Mouse (Mus musculus) limb, embryonic 11.5 days (tissue): ENCODE results near the gene Gm19935. TPM values are rescaled to one million over a fixed set of nuclear protein-coding genes. Genes with fewer than 3 reads are reported as not detected.

Source experiments
- ATAC-seq: fragments of 200-750 bp; cut with Nextera tagmentation; 2 replicates; pipeline ENCODE4 v1.8.0; 2017; ENCODE audit warnings: low read depth; ENCODE audit not compliant: insufficient number of reproducible peaks, low FRiP score, low TSS enrichment
- DNase-seq: peaks from one replicate; pipeline ENCODE4 v3.0.0-alpha.2; 2015; ENCODE audit warnings: low spot score
- H3K27ac ChIP-seq: fragments of 300-500 bp; sonication (generic); replicated peaks from 2 replicates; pipeline ENCODE4 v1.5.1; 2014; ENCODE audit warnings: low read depth, mild to moderate bottlenecking, low read length
- H3K27me3 ChIP-seq: fragments of 300-500 bp; sonication (generic); 2 replicates; pipeline ENCODE4 v1.6.1; 2014; ENCODE audit warnings: mild to moderate bottlenecking, low read length, mixed read lengths; ENCODE audit not compliant: control insufficient read depth, insufficient read depth
- H3K36me3 ChIP-seq: fragments of 300-500 bp; sonication (generic); 2 replicates; pipeline ENCODE4 v1.6.1; 2014; ENCODE audit warnings: mild to moderate bottlenecking, low read length, moderate library complexity, mixed read lengths; ENCODE audit not compliant: control insufficient read depth, insufficient read depth
- H3K4me1 ChIP-seq: fragments of 300-500 bp; sonication (generic); 2 replicates; pipeline ENCODE4 v1.6.1; 2014; ENCODE audit warnings: low read length, mixed read lengths; ENCODE audit not compliant: control insufficient read depth, insufficient read depth
- H3K4me2 ChIP-seq: fragments of 300-500 bp; sonication (generic); 2 replicates; pipeline ENCODE4 v1.6.1; 2014; ENCODE audit warnings: low read depth, mild to moderate bottlenecking, moderate library complexity; ENCODE audit not compliant: severe bottlenecking
- H3K4me3 ChIP-seq: fragments of 300-500 bp; sonication (generic); 2 replicates; pipeline ENCODE4 v1.5.1; 2014; ENCODE audit warnings: low read depth, low read length
- H3K9ac ChIP-seq: fragments of 300-500 bp; sonication (generic); 2 replicates; pipeline ENCODE4 v1.6.1; 2014; ENCODE audit warnings: mild to moderate bottlenecking, low read length
- H3K9me3 ChIP-seq: fragments of 300-500 bp; sonication (generic); 2 replicates; pipeline ENCODE4 v1.6.1; 2016; ENCODE audit warnings: low read length; ENCODE audit not compliant: control insufficient read depth
- WGBS: fragments of 180-500 bp; shearing (Covaris S2); extraction: QIAGEN DNeasy Blood & Tissue Kit; methylation state at CpG from one replicate; pipeline ENCODE4 v1.1.7; 2014; 5-methylcytosine and 5-hydroxymethylcytosine counted together
- microRNA-seq: library from miRNA; unstranded; fragments of <30 nt; microRNA quantifications from one replicate; pipeline ENCODE4, GENCODE M21; 2016
- polyA plus RNA-seq: library from polyadenylated mRNA; unstranded; fragments of >200 nt; fragmentation: Nextera tagmentation; extraction: Ambion mirVana; gene quantifications from 2 replicates; pipeline ENCODE4 v1.2.1, GENCODE M21; 2014

The Gm19935 gene
- polyA plus RNA-seq, 1 experiment from 2014 or later: not detected

- Histone ChIP-seq H3K27ac (no peak overlapping the region), H3K4me2 (no peak overlapping the region), H3K9me3 (no peaks in the 10 kb centered on the region), H3K9ac (no peak overlapping the region), H3K4me3 (no peak overlapping the region), H3K27me3 (no peaks in the 10 kb centered on the region), H3K4me1 (0 out of 2 replicates have a peak, but pooled peaks cover 2% of the 10 kb centered on the region), H3K36me3 (no peaks in the 10 kb centered on the region)
- DNase-seq (peak; percentile 89), ATAC-seq (no peak)
- WGBS: 6% methylated on average over 3 of the region's 3 CpGs
These were observed 23.5 kb downstream of the Gm19935 start for GRCm38 (mm10) chr8:90793710-90794109.

- DNase-seq: no peak
- Histone ChIP-seq H3K4me1 (0 out of 2 replicates have a peak, but pooled peaks cover 2% of the 10 kb centered on the region), H3K27ac (no peak overlapping the region), H3K36me3 (no peaks in the 10 kb centered on the region), H3K9me3 (no peaks in the 10 kb centered on the region), H3K4me3 (no peak overlapping the region), H3K9ac (no peak overlapping the region), H3K4me2 (no peak overlapping the region), H3K27me3 (no peaks in the 10 kb centered on the region)
- WGBS: 83% methylated on average over 1 of the region's 1 CpGs
- no peak for ATAC-seq
These were observed 25.6 kb downstream of the Gm19935 start for GRCm38 (mm10) chr8:90791616-90792015.

GRCm38 (mm10) chr8:90769791-90770190 lies 47.4 kb downstream of the Gm19935 start:
- no peak for ATAC-seq
- 87% methylated on average over 5 of the region's 5 CpGs for WGBS
- H3K9me3 ChIP-seq: no peaks in the 10 kb centered on the region; the same call in 1 of the 2 replicates
- H3K4me1 ChIP-seq: no peaks in the 10 kb centered on the region
- H3K9ac ChIP-seq: no peak overlapping the region
- no peaks in the 10 kb centered on the region for H3K27me3 ChIP-seq
- no peak overlapping the region for H3K4me2 ChIP-seq
- no peak overlapping the region for H3K27ac ChIP-seq
- no peak overlapping the region for H3K4me3 ChIP-seq
- H3K36me3 ChIP-seq: no peaks in the 10 kb centered on the region
- peak; percentile 12 for DNase-seq

Small RNA genes within 50 kb of the gene (microRNA-seq; reads per million reads assigned to microRNA genes)
- not detected for gene Gm44382

Other genes starting within 250 kb of the Gm19935 start
- 60.0 and 62.2 TPM in 2 replicates for gene Chd9, start 11.0 kb upstream of the Gm19935 start, polyA plus RNA-seq